Mouse (Mus musculus): ENCODE measurements around the gene Olfr73. TPM values are rescaled to one million over a fixed set of nuclear protein-coding genes. Genes with fewer than 3 reads are reported as not detected.
"Not testable (repeated sequence)": the region's sequence is repeated elsewhere in the genome, so short reads cannot be mapped to it uniquely, and the experiment has no call there.

Olfr73 gene
- polyA plus RNA-seq (2016; fragmentation: Nextera tagmentation; extraction: Ambion mirVana): not detected in 2 replicates

GRCm38 (mm10) chr2:88037599-88037998, at the start of gene Olfr73:
Olfr73 (minus strand) TSS chr2:88037699.
- H3K4me3 ChIP-seq: no peak within 1 kb of the TSS
- no peak for ATAC-seq (ENCODE audit: insufficient number of reproducible peaks, low FRiP score)
- no peaks in the 10 kb centered on the region for H3K36me3 ChIP-seq
- H3K4me1 ChIP-seq (replicated peaks): no peaks in the 10 kb centered on the region
- H3K9me3 ChIP-seq (replicated peaks): no peaks in the 10 kb centered on the region
- no peak within 1 kb of the TSS for H3K9ac ChIP-seq
- no peaks in the 10 kb centered on the region for H3K27me3 ChIP-seq (replicated peaks)
- H3K4me2 ChIP-seq: no peak within 1 kb of the TSS
- H3K27ac ChIP-seq (ENCODE audit: poor library complexity, severe bottlenecking): no peak within 1 kb of the TSS

DNA sequence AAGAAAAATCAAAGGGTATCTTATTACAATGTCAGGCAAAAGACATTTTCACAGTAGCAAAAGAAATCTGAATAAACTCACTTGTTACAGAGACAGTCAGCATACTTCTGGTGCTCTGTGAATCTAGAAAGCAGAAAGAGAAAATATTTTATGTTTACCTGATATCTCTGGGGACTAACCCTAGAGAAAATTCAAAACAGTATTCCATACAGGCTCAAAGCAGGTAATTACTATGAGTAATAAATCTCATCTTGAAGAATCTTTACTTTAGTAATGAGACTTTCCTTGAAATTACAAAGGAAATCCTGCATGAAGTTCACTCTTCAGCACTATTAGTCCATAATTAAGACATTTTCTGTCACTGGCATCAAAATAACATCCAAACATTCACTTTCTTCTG, 34.2 kb upstream of the Olfr73 start, which contains the start of gene Olfr1163:
Gene Olfr1163, minus strand, starts transcription at position 101 of the 400 bp plus-strand sequence.
- H3K27me3 ChIP-seq (replicated peaks): no peaks in the 10 kb centered on the region
- H3K27ac ChIP-seq (ENCODE audit: poor library complexity, severe bottlenecking): no peak within 1 kb of the TSS
- no peak within 1 kb of the TSS for H3K4me3 ChIP-seq
- H3K9ac ChIP-seq: no peak within 1 kb of the TSS
- H3K4me1 ChIP-seq (replicated peaks): no peaks in the 10 kb centered on the region
- no peak for ATAC-seq (ENCODE audit: insufficient number of reproducible peaks, low FRiP score)
- no peaks in the 10 kb centered on the region for H3K36me3 ChIP-seq
- no peaks in the 10 kb centered on the region for H3K9me3 ChIP-seq (replicated peaks)
- no peak within 1 kb of the TSS for H3K4me2 ChIP-seq

DNA sequence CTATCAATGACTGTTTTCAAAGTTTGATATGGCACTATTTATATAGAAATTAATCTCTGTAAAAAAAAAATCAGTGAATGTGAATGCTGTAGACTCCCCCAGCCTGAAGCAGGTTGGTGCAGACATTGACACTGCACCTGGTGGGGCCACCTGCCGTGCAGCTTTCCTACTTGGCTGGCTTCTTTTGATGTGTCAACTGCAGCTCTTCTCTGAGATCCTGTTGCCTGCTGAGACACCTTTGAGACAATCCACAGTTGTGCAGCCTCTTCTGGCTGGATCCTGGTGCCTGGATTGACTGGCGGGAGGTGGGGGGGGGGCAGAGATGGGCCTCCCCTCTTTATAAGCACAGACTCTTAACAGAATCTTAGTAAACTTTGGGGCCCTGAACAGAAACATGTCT, 26.1 kb upstream of the Olfr73 start:
- no peaks in the 10 kb centered on the region for H3K27me3 ChIP-seq (replicated peaks)
- WGBS: 83% methylated on average over 2 of the region's 2 CpGs
- H3K9me3 ChIP-seq (replicated peaks): 0 out of 2 replicates have a peak, but pooled peaks cover 7% of the 10 kb centered on the region
- no peak overlapping the region for H3K4me2 ChIP-seq
- H3K9ac ChIP-seq: no peak overlapping the region
- ATAC-seq (ENCODE audit: insufficient number of reproducible peaks, low FRiP score): no peak
- H3K27ac ChIP-seq (ENCODE audit: poor library complexity, severe bottlenecking): no peak overlapping the region
- no peaks in the 10 kb centered on the region for H3K36me3 ChIP-seq
- no peaks in the 10 kb centered on the region for H3K4me1 ChIP-seq (replicated peaks)
- no peak overlapping the region for H3K4me3 ChIP-seq

GRCm38 (mm10) chr2:88051029-88051428, 13.5 kb upstream of the Olfr73 start, which contains the start of gene Olfr1162:
Olfr1162 (minus strand) TSS chr2:88051129.
- H3K27ac ChIP-seq (ENCODE audit: poor library complexity, severe bottlenecking): no peak within 1 kb of the TSS
- H3K4me1 ChIP-seq (replicated peaks): no peaks in the 10 kb centered on the region
- ATAC-seq (ENCODE audit: insufficient number of reproducible peaks, low FRiP score): no peak
- WGBS: 83% methylated on average over 1 of the region's 1 CpGs
- H3K4me3 ChIP-seq: no peak within 1 kb of the TSS
- H3K4me2 ChIP-seq: no peak within 1 kb of the TSS
- H3K9ac ChIP-seq: no peak within 1 kb of the TSS
- no peaks in the 10 kb centered on the region for H3K36me3 ChIP-seq
- H3K27me3 ChIP-seq (replicated peaks): no peaks in the 10 kb centered on the region
- H3K9me3 ChIP-seq (replicated peaks): no peaks in the 10 kb centered on the region

GRCm38 (mm10) chr2:88022474-88022873, 15.0 kb downstream of the Olfr73 start, which contains the start of gene Olfr1161:
Olfr1161 (plus strand) TSS chr2:88022774.
- not testable (repeated sequence) for H3K27ac ChIP-seq (ENCODE audit: poor library complexity, severe bottlenecking); H3K4me2 ChIP-seq; ATAC-seq (ENCODE audit: insufficient number of reproducible peaks, low FRiP score); H3K4me1 ChIP-seq (replicated peaks); H3K9ac ChIP-seq; H3K9me3 ChIP-seq (replicated peaks); H3K4me3 ChIP-seq; H3K36me3 ChIP-seq; H3K27me3 ChIP-seq (replicated peaks)
- WGBS: 66% methylated on average over 1 of the region's 1 CpGs

DNA sequence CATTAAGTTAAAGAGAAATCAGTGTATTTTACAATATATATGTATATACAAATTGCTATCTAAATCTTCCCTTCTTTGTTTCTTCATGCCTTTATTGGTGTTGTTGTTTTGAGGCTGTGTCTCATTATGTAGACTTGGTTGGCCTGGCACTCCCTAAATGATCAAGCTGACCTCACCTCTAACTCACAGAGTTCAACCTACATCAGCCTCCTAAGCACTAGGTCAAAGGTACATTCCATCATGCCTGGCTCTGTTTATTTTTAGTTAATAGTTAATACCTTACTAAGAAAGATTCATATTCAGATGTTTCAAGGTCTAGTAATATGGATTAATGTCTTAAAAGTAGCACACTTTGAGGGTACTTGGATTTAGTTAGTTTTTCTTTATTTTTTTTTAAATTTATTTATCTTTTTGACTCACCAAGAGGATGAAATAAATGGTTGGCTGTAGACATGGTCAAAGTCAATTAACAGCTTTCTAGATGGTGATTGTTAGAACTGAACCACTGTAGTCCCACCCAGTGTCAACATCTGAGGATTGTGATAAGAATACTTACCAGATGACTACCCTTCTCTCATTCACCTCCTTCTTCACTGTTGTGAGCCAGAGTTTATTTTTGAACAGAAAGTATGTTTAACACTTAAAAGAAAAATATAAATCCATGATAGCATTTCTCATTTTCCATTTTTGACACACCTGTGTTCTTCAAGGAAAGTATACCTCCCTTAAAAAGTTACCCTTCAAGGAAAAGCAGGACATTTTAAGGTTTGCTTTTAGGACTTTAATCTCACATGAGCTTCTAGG, 29.8 kb downstream of the Olfr73 start, which contains the start of gene Olfr1160:
Gene Olfr1160, minus strand, starts transcription at position 754 of the 804 bp plus-strand sequence.
- Histone ChIP-seq H3K4me1 (replicated peaks) (no peaks in the 10 kb centered on the region), H3K27me3 (replicated peaks) (no peaks in the 10 kb centered on the region), H3K4me2 (no peak within 1 kb of the TSS), H3K9ac (no peak within 1 kb of the TSS), H3K27ac (ENCODE audit: poor library complexity, severe bottlenecking) (no peak within 1 kb of the TSS), H3K4me3 (no peak within 1 kb of the TSS), H3K36me3 (no peaks in the 10 kb centered on the region), H3K9me3 (replicated peaks) (no peaks in the 10 kb centered on the region)
- ATAC-seq (ENCODE audit: insufficient number of reproducible peaks, low FRiP score): no peak

DNA sequence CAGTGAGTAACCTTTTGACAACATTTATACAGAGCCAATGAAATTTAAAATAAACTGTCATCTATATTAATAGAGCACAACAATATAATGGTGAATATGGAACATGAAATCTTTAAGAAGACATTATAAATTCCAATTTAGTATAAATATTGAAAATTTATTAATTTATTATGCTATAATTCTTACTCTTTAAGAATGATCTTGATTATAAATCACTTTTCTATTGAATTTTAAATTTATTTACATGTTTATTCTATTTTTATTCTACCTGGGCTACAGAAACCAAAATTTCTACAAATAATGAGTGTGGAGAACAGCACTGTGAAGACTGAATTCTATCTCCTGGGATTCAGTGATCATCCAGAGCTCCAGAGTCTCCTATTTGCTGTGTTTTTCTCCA, 47.7 kb downstream of the Olfr73 start, which contains the start of gene Olfr1158:
Gene Olfr1158, plus strand, starts transcription at position 301 of the 400 bp plus-strand sequence.
- H3K4me1 ChIP-seq (replicated peaks): no peaks in the 10 kb centered on the region
- no peak within 1 kb of the TSS for H3K27ac ChIP-seq (ENCODE audit: poor library complexity, severe bottlenecking)
- no peak within 1 kb of the TSS for H3K9ac ChIP-seq
- no peaks in the 10 kb centered on the region for H3K9me3 ChIP-seq (replicated peaks)
- no peak within 1 kb of the TSS for H3K4me3 ChIP-seq
- no peaks in the 10 kb centered on the region for H3K36me3 ChIP-seq
- ATAC-seq (ENCODE audit: insufficient number of reproducible peaks, low FRiP score): no peak
- H3K27me3 ChIP-seq (replicated peaks): no peaks in the 10 kb centered on the region
- no peak within 1 kb of the TSS for H3K4me2 ChIP-seq

Other genes starting within 250 kb of the Olfr73 start
- gene Olfr1143, start 237.1 kb downstream of the Olfr73 start, polyA plus RNA-seq (2016; fragmentation: Nextera tagmentation; extraction: Ambion mirVana): not detected in 2 replicates
- not detected in 2 replicates for gene Olfr1145, start 227.9 kb downstream of the Olfr73 start, polyA plus RNA-seq (2016; fragmentation: Nextera tagmentation; extraction: Ambion mirVana)
- gene Olfr1148, start 207.2 kb downstream of the Olfr73 start, polyA plus RNA-seq (2016; fragmentation: Nextera tagmentation; extraction: Ambion mirVana): not detected in 2 replicates
- gene Olfr1150-ps1, start 193.7 kb downstream of the Olfr73 start, polyA plus RNA-seq (2016; fragmentation: Nextera tagmentation; extraction: Ambion mirVana): not detected in 2 replicates
- not detected in 2 replicates for gene Olfr1151, start 181.8 kb downstream of the Olfr73 start, polyA plus RNA-seq (2016; fragmentation: Nextera tagmentation; extraction: Ambion mirVana)
- gene Olfr1152, start 171.2 kb downstream of the Olfr73 start, polyA plus RNA-seq (2016; fragmentation: Nextera tagmentation; extraction: Ambion mirVana): not detected in 2 replicates
- gene Olfr1153, start 142.7 kb downstream of the Olfr73 start, polyA plus RNA-seq (2016; fragmentation: Nextera tagmentation; extraction: Ambion mirVana): not detected in 2 replicates
- not detected in 2 replicates for gene Olfr1154, start 132.5 kb downstream of the Olfr73 start, polyA plus RNA-seq (2016; fragmentation: Nextera tagmentation; extraction: Ambion mirVana)
- gene Olfr1155, start 92.6 kb downstream of the Olfr73 start, polyA plus RNA-seq (2016; fragmentation: Nextera tagmentation; extraction: Ambion mirVana): not detected in 2 replicates
- not detected in 2 replicates for gene Olfr1156, start 84.6 kb downstream of the Olfr73 start, polyA plus RNA-seq (2016; fragmentation: Nextera tagmentation; extraction: Ambion mirVana)
- not detected in 2 replicates for gene Olfr1157, start 69.4 kb downstream of the Olfr73 start, polyA plus RNA-seq (2016; fragmentation: Nextera tagmentation; extraction: Ambion mirVana)
- not detected in 2 replicates for gene Olfr74, start 63.0 kb downstream of the Olfr73 start, polyA plus RNA-seq (2016; fragmentation: Nextera tagmentation; extraction: Ambion mirVana)
- gene Olfr1158, start 47.6 kb downstream of the Olfr73 start, polyA plus RNA-seq (2016; fragmentation: Nextera tagmentation; extraction: Ambion mirVana): not detected in 2 replicates
- not detected in 2 replicates for gene Olfr1160, start 29.4 kb downstream of the Olfr73 start, polyA plus RNA-seq (2016; fragmentation: Nextera tagmentation; extraction: Ambion mirVana)
- not detected in 2 replicates for gene Olfr1161, start 14.9 kb downstream of the Olfr73 start, polyA plus RNA-seq (2016; fragmentation: Nextera tagmentation; extraction: Ambion mirVana)
- gene Olfr1162, start 13.4 kb upstream of the Olfr73 start, polyA plus RNA-seq (2016; fragmentation: Nextera tagmentation; extraction: Ambion mirVana): not detected in 2 replicates
- not detected in 2 replicates for gene Olfr1163, start 34.1 kb upstream of the Olfr73 start, polyA plus RNA-seq (2016; fragmentation: Nextera tagmentation; extraction: Ambion mirVana)
- gene Olfr1164, start 56.3 kb upstream of the Olfr73 start, polyA plus RNA-seq (2016; fragmentation: Nextera tagmentation; extraction: Ambion mirVana): not detected in 2 replicates
- not detected in 2 replicates for gene Olfr1166, start 90.6 kb upstream of the Olfr73 start, polyA plus RNA-seq (2016; fragmentation: Nextera tagmentation; extraction: Ambion mirVana)
- not detected in 2 replicates for gene Olfr1167, start 117.5 kb upstream of the Olfr73 start, polyA plus RNA-seq (2016; fragmentation: Nextera tagmentation; extraction: Ambion mirVana)
- not detected in 2 replicates for gene Olfr1168, start 144.2 kb upstream of the Olfr73 start, polyA plus RNA-seq (2016; fragmentation: Nextera tagmentation; extraction: Ambion mirVana)
- not detected in 2 replicates for gene Olfr1170, start 190.6 kb upstream of the Olfr73 start, polyA plus RNA-seq (2016; fragmentation: Nextera tagmentation; extraction: Ambion mirVana)
- not detected in 2 replicates for gene Olfr1173, start 242.2 kb upstream of the Olfr73 start, polyA plus RNA-seq (2016; fragmentation: Nextera tagmentation; extraction: Ambion mirVana)

Data from heart, embryonic 12.5 days (tissue).